Mouse (Mus musculus): Measurements from ENCODE around the gene Panx1.

Gene Panx1

GRCm38 (mm10) chr9:15021156-15021555, 24.1 kb downstream of the Panx1 start:
- DNase-seq, result no peak

- DNase-seq, result no peak
Measured at GRCm38 (mm10) chr9:15020561-15021080, 24.7 kb downstream of the Panx1 start.

- DNase-seq, result no peak
Measured at GRCm38 (mm10) chr9:15018756-15019131, 26.5 kb downstream of the Panx1 start.

GRCm38 (mm10) chr9:15017791-15018755, 27.2 kb downstream of the Panx1 start:
- DNase-seq, result no peak

- DNase-seq, result peak; percentile 85
Measured at GRCm38 (mm10) chr9:15015223-15015956, 29.9 kb downstream of the Panx1 start.

GRCm38 (mm10) chr9:15007566-15007965, 37.7 kb downstream of the Panx1 start:
- no peak for DNase-seq

- no peak for DNase-seq
Measured at GRCm38 (mm10) chr9:15004298-15004685, 41.0 kb downstream of the Panx1 start.

- no peak for DNase-seq
Measured at GRCm38 (mm10) chr9:15003676-15004297, 41.5 kb downstream of the Panx1 start.

GRCm38 (mm10) chr9:15002995-15003613, 42.2 kb downstream of the Panx1 start:
- DNase-seq, result no peak

- DNase-seq, result no peak
Measured at GRCm38 (mm10) chr9:14998790-14999189, 46.5 kb downstream of the Panx1 start.

GRCm38 (mm10) chr9:14997271-14998055, 47.8 kb downstream of the Panx1 start:
- no peak for DNase-seq

GRCm38 (mm10) chr9:14995525-14995924, 49.8 kb downstream of the Panx1 start:
- DNase-seq, result no peak

GRCm38 (mm10) chr9:14988606-14989293, 56.5 kb downstream of the Panx1 start:
- DNase-seq, result no peak

- DNase-seq, result no peak
Measured at GRCm38 (mm10) chr9:14983141-14983540, 62.1 kb downstream of the Panx1 start.

GRCm38 (mm10) chr9:14982683-14983082, 62.6 kb downstream of the Panx1 start:
- no peak for DNase-seq

GRCm38 (mm10) chr9:14981539-14982155, 63.6 kb downstream of the Panx1 start:
- DNase-seq, result no peak

- DNase-seq, result no peak
Measured at GRCm38 (mm10) chr9:14974251-14975232, 70.7 kb downstream of the Panx1 start.

GRCm38 (mm10) chr9:14973762-14974161, 71.5 kb downstream of the Panx1 start:
- DNase-seq, result no peak

- no peak for DNase-seq
Measured at GRCm38 (mm10) chr9:14970805-14971525, 74.3 kb downstream of the Panx1 start.
